Mouse (Mus musculus): ENCODE results near the gene Adgrl1.

Adgrl1 gene

GRCm38 (mm10) chr8:83901566-83902485, 1.9 kb downstream of the Adgrl1 start:
- no peak for DNase-seq (ENCODE audit: low spot score in 2 of 2)

- no peak for DNase-seq (ENCODE audit: low spot score in 2 of 2)
These were observed 3.2 kb downstream of the Adgrl1 start for GRCm38 (mm10) chr8:83902961-83903666.

GRCm38 (mm10) chr8:83908583-83908982, 8.7 kb downstream of the Adgrl1 start:
- no peak for DNase-seq (ENCODE audit: low spot score in 2 of 2)

GRCm38 (mm10) chr8:83909311-83909710, 9.4 kb downstream of the Adgrl1 start:
- DNase-seq (ENCODE audit: low spot score in 2 of 2): no peak

GRCm38 (mm10) chr8:83911809-83912731, 12.2 kb downstream of the Adgrl1 start:
- DNase-seq (ENCODE audit: low spot score in 2 of 2): no peak

- no peak for DNase-seq (ENCODE audit: low spot score in 2 of 2)
These were observed 14.3 kb downstream of the Adgrl1 start for GRCm38 (mm10) chr8:83914232-83914631.

- DNase-seq (ENCODE audit: low spot score in 2 of 2): no peak
These were observed 15.0 kb downstream of the Adgrl1 start for GRCm38 (mm10) chr8:83914860-83915259.

- no peak for DNase-seq (ENCODE audit: low spot score in 2 of 2)
These were observed 16.1 kb downstream of the Adgrl1 start for GRCm38 (mm10) chr8:83916015-83916414.

GRCm38 (mm10) chr8:83917566-83917965, 17.7 kb downstream of the Adgrl1 start:
- no peak for DNase-seq (ENCODE audit: low spot score in 2 of 2)

- peak; percentile 71 to 85 for DNase-seq (ENCODE audit: low spot score in 2 of 2)
These were observed 21.7 kb downstream of the Adgrl1 start for GRCm38 (mm10) chr8:83921558-83921957.

- DNase-seq (ENCODE audit: low spot score in 2 of 2): no peak
These were observed 22.8 kb downstream of the Adgrl1 start for GRCm38 (mm10) chr8:83922727-83923126.

GRCm38 (mm10) chr8:83924585-83924984, 24.7 kb downstream of the Adgrl1 start:
- DNase-seq (ENCODE audit: low spot score in 2 of 2): no peak

- no peak for DNase-seq (ENCODE audit: low spot score in 2 of 2)
These were observed 26.4 kb downstream of the Adgrl1 start for GRCm38 (mm10) chr8:83926266-83926665.

- DNase-seq (ENCODE audit: low spot score in 2 of 2): no peak
These were observed 34.3 kb downstream of the Adgrl1 start for GRCm38 (mm10) chr8:83934222-83934621.

GRCm38 (mm10) chr8:83934994-83935393, 35.1 kb downstream of the Adgrl1 start:
- DNase-seq (ENCODE audit: low spot score in 2 of 2): no peak

GRCm38 (mm10) chr8:83935435-83935834, 35.5 kb downstream of the Adgrl1 start:
- DNase-seq (ENCODE audit: low spot score in 2 of 2): no peak

GRCm38 (mm10) chr8:83937645-83938044, 37.7 kb downstream of the Adgrl1 start:
- DNase-seq (ENCODE audit: low spot score in 2 of 2): no peak

- no peak for DNase-seq (ENCODE audit: low spot score in 2 of 2)
These were observed 38.4 kb downstream of the Adgrl1 start for GRCm38 (mm10) chr8:83938330-83938729.

- no peak for DNase-seq (ENCODE audit: low spot score in 2 of 2)
These were observed 41.3 kb downstream of the Adgrl1 start for GRCm38 (mm10) chr8:83941066-83941677.

- DNase-seq (ENCODE audit: low spot score in 2 of 2): no peak
These were observed 42.5 kb downstream of the Adgrl1 start for GRCm38 (mm10) chr8:83942446-83942845.

- DNase-seq (ENCODE audit: low spot score in 2 of 2): no peak
These were observed 45.6 kb downstream of the Adgrl1 start for GRCm38 (mm10) chr8:83945540-83945939.
